Mouse (Mus musculus) ES-E14 (cell line): ENCODE data around the gene Itgb3. TPM values are rescaled to one million over a fixed set of nuclear protein-coding genes. Genes with fewer than 3 reads are reported as not detected.
"Not testable (repeated sequence)": the region's sequence is repeated elsewhere in the genome, so short reads cannot be mapped to it uniquely, and the experiment has no call there.

Source experiments
- DNase-seq: peaks from one replicate; pipeline ENCODE4 v3.0.0-alpha.2; 2013; ENCODE audit warnings: low read depth, low spot score
- H3K27ac ChIP-seq: 2 replicates; pipeline ENCODE4 v1.5.1; 2012; ENCODE audit warnings: low read depth, mild to moderate bottlenecking, low read length, moderate library complexity, mixed read lengths; ENCODE audit not compliant: poor library complexity, insufficient read depth, severe bottlenecking
- H3K36me3 ChIP-seq: 2 replicates; pipeline ENCODE4 v1.6.1; 2012; ENCODE audit warnings: mild to moderate bottlenecking, low read length, moderate library complexity, mixed read lengths; ENCODE audit not compliant: control insufficient read depth, poor library complexity, insufficient read depth, severe bottlenecking
- H3K4me1 ChIP-seq, 2 experiments: fragments of 150-350 bp in 1 of 2; sonication (generic) in 1 of 2; 2 replicates each; pipeline ENCODE4 v1.6.1; 2012; ENCODE audit warnings: low read length in 2 of 2, mild to moderate bottlenecking in 1 of 2, mixed read lengths in 1 of 2; ENCODE audit not compliant: control insufficient read depth in 2 of 2, insufficient read depth in 2 of 2, poor library complexity in 1 of 2
- H3K4me3 ChIP-seq, 2 experiments: fragments of 150-350 bp in 1 of 2; sonication (generic) in 1 of 2; 2 replicates each; pipeline ENCODE4 v1.5.1; 2012; ENCODE audit warnings: low read length in 2 of 2, low read depth in 1 of 2, mild to moderate bottlenecking in 1 of 2, mixed read lengths in 1 of 2; ENCODE audit not compliant: insufficient read depth in 1 of 2, poor library complexity in 1 of 2, severe bottlenecking in 1 of 2
- H3K9ac ChIP-seq: 2 replicates; pipeline ENCODE4 v1.6.1; 2012; ENCODE audit warnings: low read depth, mild to moderate bottlenecking, low read length, mixed read lengths; ENCODE audit not compliant: poor library complexity, insufficient read depth, severe bottlenecking
- H3K9me3 ChIP-seq: fragments of 150-350 bp; sonication (generic); 2 replicates; pipeline ENCODE4 v1.6.1; 2012; ENCODE audit warnings: low read depth, mild to moderate bottlenecking, low read length; ENCODE audit not compliant: control insufficient read depth, insufficient read depth
- CHD2 ChIP-seq: IDR thresholded peaks from 2 replicates; pipeline ENCODE4 v1.6.1; 2014; ENCODE audit warnings: mild to moderate bottlenecking, low read depth, low read length, inconsistent platforms
- HCFC1 ChIP-seq: IDR thresholded peaks from 2 replicates; pipeline ENCODE4 v1.6.1; 2012; ENCODE audit warnings: low read length, inconsistent platforms, borderline replicate concordance; ENCODE audit not compliant: insufficient read depth
- MAFK ChIP-seq: IDR thresholded peaks from 2 replicates; pipeline ENCODE4 v1.6.1; 2014; ENCODE audit warnings: mild to moderate bottlenecking, low read depth, low read length, inconsistent platforms; ENCODE audit not compliant: insufficient read depth
- ZC3H11A ChIP-seq: IDR thresholded peaks from 2 replicates; pipeline ENCODE4 v1.6.1; 2012; ENCODE audit warnings: low read depth, mild to moderate bottlenecking, inconsistent platforms, low read length, borderline replicate concordance
- ZNF384 ChIP-seq: IDR thresholded peaks from 2 replicates; pipeline ENCODE4 v1.6.1; 2012; ENCODE audit warnings: low read depth, low read length, inconsistent platforms
- in situ Hi-C, 2 experiments: fragments of 600-800 bp; cut with MboI; formaldehyde crosslinking; loops; one replicate each; pipeline ENCODE4 v1.15.1; 2025; ENCODE audit warnings: low sequenced_read_pairs in 2 of 2, inconsistent platforms in 1 of 2; ENCODE audit not compliant: unreplicated experiment in 2 of 2
- total RNA-seq: library from RNA; depleted of rRNA; stranded (reverse); fragments of 300-350 nt; gene quantifications from 2 replicates; pipeline ENCODE4 v1.2.3, GENCODE M21; 2012

The Itgb3 gene
- total RNA-seq, 1 experiment: 7.7 TPM

GRCm38 (mm10) chr11:104568326-104568725 is 39.5 kb upstream of the Itgb3 start:
- Histone ChIP-seq H3K4me1 (no peaks in the 10 kb centered on the region), H3K27ac (no peak overlapping the region), H3K9ac (no peak overlapping the region), H3K9me3 (no peaks in the 10 kb centered on the region), H3K4me3 (0 out of 4 replicates have a peak overlapping the region, but pooled peaks of 1 of the 2 experiments have one; percentile 24), H3K36me3 (no peaks in the 10 kb centered on the region)
- TF ChIP-seq ZNF384 (no peak), CHD2 (no peak), ZC3H11A (no peak), HCFC1 (no peak), MAFK (no peak)
- DNase-seq: no peak
- in situ Hi-C loops: no loop called here

- DNase-seq, H3K36me3 ChIP-seq, H3K27ac ChIP-seq, H3K4me1 ChIP-seq, H3K9ac ChIP-seq, H3K9me3 ChIP-seq, in situ Hi-C loops, H3K4me3 ChIP-seq: not testable (repeated sequence)
Observed at GRCm38 (mm10) chr11:104570515-104570914, 37.3 kb upstream of the Itgb3 start.

- DNase-seq, H3K9me3 ChIP-seq, in situ Hi-C loops, H3K36me3 ChIP-seq, H3K4me1 ChIP-seq, H3K27ac ChIP-seq: not testable (repeated sequence)
- peak; percentile 76 for TF ChIP-seq MAFK
- peak overlapping the region; percentile 41 for H3K9ac ChIP-seq
- H3K4me3 ChIP-seq: peak overlapping the region; percentile 41 to 56; a peak in 3 of 4 replicates
Observed at GRCm38 (mm10) chr11:104571373-104571772, 36.4 kb upstream of the Itgb3 start.

GRCm38 (mm10) chr11:104572091-104572490 is 35.7 kb upstream of the Itgb3 start:
- H3K27ac ChIP-seq: no peak overlapping the region

GRCm38 (mm10) chr11:104572566-104572965 is 35.2 kb upstream of the Itgb3 start:
- no peak for DNase-seq
- H3K4me3 ChIP-seq: no peak overlapping the region
- H3K4me1 ChIP-seq: no peaks in the 10 kb centered on the region
- TF ChIP-seq ZNF384 (no peak), CHD2 (no peak), MAFK (no peak)
- H3K27ac ChIP-seq: no peak overlapping the region
- H3K9me3 ChIP-seq: no peaks in the 10 kb centered on the region
- in situ Hi-C loops: no loop called here
- no peaks in the 10 kb centered on the region for H3K36me3 ChIP-seq
- no peak overlapping the region for H3K9ac ChIP-seq

More at GRCm38 (mm10) chr11:104572091-104572490, 35.7 kb upstream of the Itgb3 start:
- no peak overlapping the region for H3K9ac ChIP-seq
- H3K36me3 ChIP-seq: no peaks in the 10 kb centered on the region
- H3K4me1 ChIP-seq: no peaks in the 10 kb centered on the region
- no peaks in the 10 kb centered on the region for H3K9me3 ChIP-seq
- TF ChIP-seq ZC3H11A (no peak), CHD2 (no peak)
- in situ Hi-C loops: no loop called here
- no peak for DNase-seq
- H3K4me3 ChIP-seq: no peak overlapping the region
